Comparison of ENCODE assay signal across 10 mouse cellular contexts in the genomic region with DNA sequence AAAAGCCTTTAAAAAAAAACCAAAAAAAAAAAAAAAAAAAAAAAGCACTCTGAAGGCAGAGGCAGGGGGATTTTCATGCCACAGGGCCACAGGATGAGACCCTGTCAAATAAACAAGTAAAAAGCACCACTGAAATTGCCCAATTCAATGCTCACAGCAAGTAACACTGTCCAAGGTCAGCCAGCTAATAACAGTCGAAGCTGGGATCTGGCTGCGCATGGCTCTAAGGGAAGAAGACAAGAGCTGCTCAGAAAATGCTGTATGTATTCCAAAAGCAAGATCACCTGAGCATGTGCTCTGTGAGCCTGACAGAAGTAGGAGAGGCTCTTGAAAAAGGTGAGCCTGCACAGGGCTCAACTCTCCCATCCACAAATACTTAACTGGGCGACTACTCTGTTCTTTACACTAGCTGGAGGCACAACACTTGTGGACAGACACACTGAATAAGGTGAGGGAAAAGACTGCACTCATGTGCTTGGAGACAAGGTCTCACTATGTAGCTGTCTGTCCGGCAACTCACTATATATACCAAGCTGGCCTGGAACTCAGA. TPM values are rescaled to one million over a fixed set of nuclear protein-coding genes. Genes with fewer than 3 reads are reported as not detected.
DNase-seq lines count a peak whose midpoint lies in the region; ATAC-seq lines count a peak whose summit lies in the region.
"Had no signal": no experiment of that assay in that cellular context is flagged by ENCODE, and none has a peak within 500 bp of the region (broad histone marks: within the 10 kb centered on the region; RNA-seq: fewer than 3 reads in every experiment).

No protein-coding gene starts in this region.

- H3K9me3 ChIP-seq in midbrain, embryonic 13.5 days, result no peaks in the 10 kb centered on the region
- H3K9me3 ChIP-seq in midbrain, embryonic 16.5 days (replicated peaks; ENCODE audit: control insufficient read depth, low read length, poor library complexity, severe bottlenecking), result no peaks in the 10 kb centered on the region
- no peaks in the 10 kb centered on the region for H3K9me3 ChIP-seq in hindbrain, embryonic 16.5 days (ENCODE audit: control insufficient read depth, low read length)
- no peaks in the 10 kb centered on the region for H3K9me3 ChIP-seq in neural tube, embryonic 14.5 days (ENCODE audit: control insufficient read depth, low read length)

- peaks cover 29% of the 10 kb centered on the region for H3K4me1 ChIP-seq in midbrain, embryonic 13.5 days (replicated peaks)
- H3K4me1 ChIP-seq in midbrain, embryonic 16.5 days (ENCODE audit: control insufficient read depth, insufficient read depth, low read length), result peaks cover 17% of the 10 kb centered on the region
- peaks cover 25% of the 10 kb centered on the region for H3K4me1 ChIP-seq in hindbrain, embryonic 16.5 days (ENCODE audit: control insufficient read depth, insufficient read depth, low read depth, low read length)
- H3K4me1 ChIP-seq in neural tube, embryonic 14.5 days (ENCODE audit: control insufficient read depth, insufficient read depth, low read length), result peaks cover 13% of the 10 kb centered on the region

- 85% methylated on average over 4 of the region's 4 CpGs for WGBS in midbrain, embryonic 13.5 days
- WGBS in midbrain, embryonic 16.5 days, result 74% methylated on average over 4 of the region's 4 CpGs
- 88% methylated on average over 4 of the region's 4 CpGs for WGBS in hindbrain, embryonic 16.5 days
- WGBS in neural tube, embryonic 14.5 days, result 80% methylated on average over 4 of the region's 4 CpGs

- no peak for ATAC-seq in midbrain, embryonic 13.5 days
- ATAC-seq in midbrain, embryonic 16.5 days, result no peak
- ATAC-seq in hindbrain, embryonic 16.5 days, result no peak
- no peak for ATAC-seq in neural tube, embryonic 14.5 days (ENCODE audit: low read depth)

- peaks cover 25% of the 10 kb centered on the region for H3K27me3 ChIP-seq in midbrain, embryonic 13.5 days
- H3K27me3 ChIP-seq in midbrain, embryonic 16.5 days (ENCODE audit: control insufficient read depth, insufficient read depth, low read depth, low read length), result peaks cover 7% of the 10 kb centered on the region
- no peaks in the 10 kb centered on the region for H3K27me3 ChIP-seq in hindbrain, embryonic 16.5 days (replicated peaks; ENCODE audit: control insufficient read depth, insufficient read depth, low read length)
- H3K27me3 ChIP-seq in neural tube, embryonic 14.5 days (ENCODE audit: control insufficient read depth, insufficient read depth, low read length), result peaks cover 4% of the 10 kb centered on the region; the same call in 1 of the 2 replicates

- no peak overlapping the region for H3K4me3 ChIP-seq in midbrain, embryonic 13.5 days (replicated peaks)
- H3K4me3 ChIP-seq in midbrain, embryonic 16.5 days (ENCODE audit: low read depth, low read length), result no peak overlapping the region
- no peak overlapping the region for H3K4me3 ChIP-seq in hindbrain, embryonic 16.5 days (ENCODE audit: low read length)
- H3K4me3 ChIP-seq in neural tube, embryonic 14.5 days (ENCODE audit: low read depth, low read length), result no peak overlapping the region

- H3K27ac ChIP-seq in midbrain, embryonic 13.5 days, result no peak overlapping the region
- H3K27ac ChIP-seq in midbrain, embryonic 16.5 days (ENCODE audit: low read length), result no peak overlapping the region
- no peak overlapping the region for H3K27ac ChIP-seq in hindbrain, embryonic 16.5 days (ENCODE audit: low read depth, low read length)
- no peak overlapping the region for H3K27ac ChIP-seq in neural tube, embryonic 14.5 days (ENCODE audit: low read depth, low read length)

- H3K9ac ChIP-seq in midbrain, embryonic 13.5 days (replicated peaks), result 0 out of 2 replicates have a peak overlapping the region, but pooled peaks have one; percentile 20
- H3K9ac ChIP-seq in midbrain, embryonic 16.5 days (ENCODE audit: low read depth, low read length), result no peak overlapping the region
- 0 out of 2 replicates have a peak overlapping the region, but pooled peaks have one; percentile 3 for H3K9ac ChIP-seq in hindbrain, embryonic 16.5 days (ENCODE audit: low read depth, low read length)
- no peak overlapping the region for H3K9ac ChIP-seq in neural tube, embryonic 14.5 days (replicated peaks; ENCODE audit: low read depth, low read length)

- intact Hi-C loops in heart, postnatal 25 days (cut with DNase I), result loop anchor here (2.0 kb wide), 1 partner anchor 16 kb away; no protein-coding TSS in a partner anchor

- peak; percentile 90 for DNase-seq in heart, adult 11 months
- DNase-seq in heart, postnatal 25 days (ENCODE audit: low spot score), result no peak
- DNase-seq in embryo, embryonic 11 days, result no peak
- no peak for DNase-seq in gastrocnemius, postnatal 25 days
- DNase-seq: spleen, adult 18-20 months had no signal

- H3K36me3 ChIP-seq in midbrain, embryonic 13.5 days, result no peaks in the 10 kb centered on the region
- H3K36me3 ChIP-seq in midbrain, embryonic 16.5 days (ENCODE audit: control insufficient read depth, insufficient read depth, low read length), result no peaks in the 10 kb centered on the region
- no peaks in the 10 kb centered on the region for H3K36me3 ChIP-seq in hindbrain, embryonic 16.5 days (ENCODE audit: control insufficient read depth, insufficient read depth, low read length)
- no peaks in the 10 kb centered on the region for H3K36me3 ChIP-seq in neural tube, embryonic 14.5 days (ENCODE audit: control insufficient read depth, insufficient read depth, low read length)

- peak overlapping the region; percentile 90; the same call in 1 of the 2 replicates for H3K4me2 ChIP-seq in midbrain, embryonic 13.5 days (replicated peaks)
- no peak overlapping the region for H3K4me2 ChIP-seq in midbrain, embryonic 16.5 days (ENCODE audit: low read length)
- H3K4me2 ChIP-seq in hindbrain, embryonic 16.5 days (ENCODE audit: low read length), result no peak overlapping the region
- 0 out of 2 replicates have a peak overlapping the region, but pooled peaks have one; percentile 3 for H3K4me2 ChIP-seq in neural tube, embryonic 14.5 days (ENCODE audit: low read depth, low read length)

RNA-seq across cellular contexts. Expression of gene Mef2d, which starts 5.2 kb away (rescaled TPM):
- total RNA-seq in heart, postnatal 25 days (2021), result 100 to 1,000 TPM; 111 to 122 TPM
- polyA plus RNA-seq in midbrain, embryonic 13.5 days (2015; fragmentation: Nextera tagmentation; extraction: Ambion mirVana), result 15.1 and 16.9 TPM in 2 replicates
- 21.6 and 22.5 TPM in 2 replicates for polyA plus RNA-seq in midbrain, embryonic 16.5 days (2015; fragmentation: Nextera tagmentation; extraction: Ambion mirVana)
- polyA plus RNA-seq in hindbrain, embryonic 16.5 days (2015; fragmentation: Nextera tagmentation; extraction: Ambion mirVana), result 16.4 and 24.1 TPM in 2 replicates
- 19.6 and 20.4 TPM in 2 replicates for polyA plus RNA-seq in neural tube, embryonic 14.5 days (2014; fragmentation: Nextera tagmentation; extraction: Ambion mirVana)
- total RNA-seq in gastrocnemius, postnatal 25 days (2021), result 100 to 1,000 TPM; 156 to 164 TPM

RNA-seq across cellular contexts. Expression of gene Iqgap3, which starts 55.2 kb away (rescaled TPM):
- 1 to 10 TPM in 1 of 2 experiments, under 1 TPM in 1; 0.75 to 1.0 TPM for total RNA-seq in heart, postnatal 25 days (2021)
- 6.2 and 6.6 TPM in 2 replicates for polyA plus RNA-seq in midbrain, embryonic 13.5 days (2015; fragmentation: Nextera tagmentation; extraction: Ambion mirVana)
- polyA plus RNA-seq in midbrain, embryonic 16.5 days (2015; fragmentation: Nextera tagmentation; extraction: Ambion mirVana), result 1.8 and 2.3 TPM in 2 replicates
- 2.8 and 3.8 TPM in 2 replicates for polyA plus RNA-seq in hindbrain, embryonic 16.5 days (2015; fragmentation: Nextera tagmentation; extraction: Ambion mirVana)
- 1.2 and 2.5 TPM in 2 replicates for polyA plus RNA-seq in neural tube, embryonic 14.5 days (2014; fragmentation: Nextera tagmentation; extraction: Ambion mirVana)
- total RNA-seq in gastrocnemius, postnatal 25 days (2021), result under 1 TPM; 0.61 to 0.62 TPM

RNA-seq across cellular contexts. Expression of gene Ttc24, which starts 58.9 kb away (rescaled TPM):
- not detected for total RNA-seq in heart, postnatal 25 days (2021)
- polyA plus RNA-seq in midbrain, embryonic 13.5 days (2015; fragmentation: Nextera tagmentation; extraction: Ambion mirVana), result not detected in 2 replicates
- polyA plus RNA-seq in midbrain, embryonic 16.5 days (2015; fragmentation: Nextera tagmentation; extraction: Ambion mirVana), result not detected in 2 replicates
- polyA plus RNA-seq in hindbrain, embryonic 16.5 days (2015; fragmentation: Nextera tagmentation; extraction: Ambion mirVana), result not detected in 2 replicates
- not detected in 2 replicates for polyA plus RNA-seq in neural tube, embryonic 14.5 days (2014; fragmentation: Nextera tagmentation; extraction: Ambion mirVana)
- not detected for total RNA-seq in gastrocnemius, postnatal 25 days (2021)
- total RNA-seq: layer of hippocampus, postnatal 14 days had no signal

Comparison
In these comparisons a context has a peak if more than half of its experiments do, and no peak if none do; other contexts are left out.
1. H3K4me2 ChIP-seq: peak in midbrain, embryonic 13.5 days (single experiment) and neural tube, embryonic 14.5 days (single experiment); none in midbrain, embryonic 16.5 days (single experiment) and hindbrain, embryonic 16.5 days (single experiment).
2. H3K9ac ChIP-seq: peak in midbrain, embryonic 13.5 days (single experiment) and hindbrain, embryonic 16.5 days (single experiment); none in midbrain, embryonic 16.5 days (single experiment) and neural tube, embryonic 14.5 days (single experiment).